Comparison of ENCODE assay signal across 7 mouse cellular contexts in the genomic region with DNA sequence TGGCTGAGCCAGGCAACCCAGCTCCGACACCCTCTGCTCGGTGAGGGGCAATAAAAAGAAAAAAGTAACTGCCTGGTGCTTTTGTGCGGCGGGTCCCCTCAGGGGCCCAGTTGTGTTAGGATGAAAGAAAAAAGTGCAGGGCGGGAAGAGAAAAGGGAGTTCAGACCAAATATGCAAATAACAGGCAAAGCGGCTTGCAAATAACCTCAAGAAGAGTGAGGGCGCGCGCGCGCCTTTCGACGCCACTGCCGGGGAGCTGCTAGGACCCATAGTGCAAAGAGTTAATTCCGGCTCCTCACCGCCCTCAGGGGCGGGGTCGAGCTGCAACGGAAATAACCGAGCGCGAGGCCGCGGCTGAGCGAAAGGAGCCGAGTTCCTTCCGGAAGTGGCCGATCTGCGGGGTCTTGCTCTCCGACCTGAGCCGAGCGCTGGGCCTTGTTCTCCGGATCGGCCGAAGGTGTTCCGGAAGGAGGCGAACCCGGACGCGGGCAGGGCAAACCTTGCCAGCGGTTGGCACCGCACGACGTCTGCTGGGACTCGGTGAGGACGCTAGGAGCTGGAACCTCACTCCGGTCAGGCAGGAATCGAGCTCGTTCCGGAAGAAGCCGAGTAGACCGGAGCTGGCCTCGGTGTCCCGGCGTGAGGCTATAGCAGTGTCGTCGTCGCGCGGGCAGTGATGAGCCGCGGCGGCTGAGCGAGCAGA. TPM values are rescaled to one million over a fixed set of nuclear protein-coding genes. Genes with fewer than 3 reads are reported as not detected.
DNase-seq lines count a peak whose midpoint lies in the region; ATAC-seq lines count a peak whose summit lies in the region.

Gene Mta2, plus strand, starts transcription at position 361 of the 703 bp plus-strand sequence.

- no peaks in the 10 kb centered on the region for H3K27me3 ChIP-seq in embryonic facial prominence, embryonic 12.5 days
- H3K27me3 ChIP-seq in limb, embryonic 11.5 days (ENCODE audit: control insufficient read depth, insufficient read depth, low read length), result no peaks in the 10 kb centered on the region
- no peaks in the 10 kb centered on the region for H3K27me3 ChIP-seq in midbrain, embryonic 14.5 days (ENCODE audit: control insufficient read depth, insufficient read depth, low read length)

- H3K4me3 ChIP-seq in embryonic facial prominence, embryonic 12.5 days, result peak within 1 kb of the TSS; percentile 72
- peak within 1 kb of the TSS; percentile 98 for H3K4me3 ChIP-seq in limb, embryonic 11.5 days (ENCODE audit: low read depth, low read length)
- H3K4me3 ChIP-seq in midbrain, embryonic 14.5 days (replicated peaks; ENCODE audit: low read depth, low read length), result peak within 1 kb of the TSS; percentile 95

- peaks cover 30% of the 10 kb centered on the region for H3K4me1 ChIP-seq in embryonic facial prominence, embryonic 12.5 days
- peaks cover 16% of the 10 kb centered on the region for H3K4me1 ChIP-seq in limb, embryonic 11.5 days (ENCODE audit: control insufficient read depth, insufficient read depth, low read length)
- H3K4me1 ChIP-seq in midbrain, embryonic 14.5 days (ENCODE audit: control insufficient read depth, insufficient read depth, low read length), result peaks cover 22% of the 10 kb centered on the region

- ATAC-seq in embryonic facial prominence, embryonic 12.5 days (ENCODE audit: insufficient number of reproducible peaks, insufficient read depth, low FRiP score, low TSS enrichment), result peak; percentile 90
- ATAC-seq in limb, embryonic 11.5 days (ENCODE audit: insufficient number of reproducible peaks, low FRiP score, low TSS enrichment, low read depth), result peak; percentile 87
- ATAC-seq in midbrain, embryonic 14.5 days (ENCODE audit: low FRiP score, low TSS enrichment), result peak; percentile 95

- WGBS in embryonic facial prominence, embryonic 12.5 days, result under 1% methylated on average over 64 of the region's 64 CpGs
- under 1% methylated on average over 64 of the region's 64 CpGs for WGBS in limb, embryonic 11.5 days
- under 1% methylated on average over 64 of the region's 64 CpGs for WGBS in midbrain, embryonic 14.5 days

- peak within 1 kb of the TSS; percentile 97 for H3K9ac ChIP-seq in embryonic facial prominence, embryonic 12.5 days
- H3K9ac ChIP-seq in limb, embryonic 11.5 days (ENCODE audit: low read length), result peak within 1 kb of the TSS; percentile 99
- peak within 1 kb of the TSS; percentile 98 for H3K9ac ChIP-seq in midbrain, embryonic 14.5 days (replicated peaks; ENCODE audit: low read length)

- peak; percentile 98 for DNase-seq in adrenal gland, postnatal 25 days
- peak; percentile 99 for DNase-seq in heart, adult 11 months
- DNase-seq in kidney, adult 18-20 months, result peak; percentile 95
- peak; percentile 98 for DNase-seq in limb, embryonic 11.5 days (ENCODE audit: low spot score)
- DNase-seq in midbrain, embryonic 14.5 days, result peak; percentile 99
- DNase-seq in spleen, adult 18-20 months, result peak; percentile 95 to 96

- peak within 1 kb of the TSS; percentile 72 for H3K4me2 ChIP-seq in embryonic facial prominence, embryonic 12.5 days (replicated peaks)
- peak within 1 kb of the TSS; percentile 44 for H3K4me2 ChIP-seq in limb, embryonic 11.5 days (ENCODE audit: low read depth, severe bottlenecking)
- peak within 1 kb of the TSS; percentile 64 for H3K4me2 ChIP-seq in midbrain, embryonic 14.5 days (ENCODE audit: low read length)

- H3K27ac ChIP-seq in embryonic facial prominence, embryonic 12.5 days, result peak within 1 kb of the TSS; percentile 98
- H3K27ac ChIP-seq in limb, embryonic 11.5 days (replicated peaks; ENCODE audit: low read depth, low read length), result peak within 1 kb of the TSS; percentile 99
- peak within 1 kb of the TSS; percentile 96 for H3K27ac ChIP-seq in midbrain, embryonic 14.5 days (replicated peaks; ENCODE audit: low read depth, low read length)

- no peaks in the 10 kb centered on the region for H3K9me3 ChIP-seq in embryonic facial prominence, embryonic 12.5 days
- no peaks in the 10 kb centered on the region for H3K9me3 ChIP-seq in limb, embryonic 11.5 days (ENCODE audit: control insufficient read depth, low read length)
- no peaks in the 10 kb centered on the region for H3K9me3 ChIP-seq in midbrain, embryonic 14.5 days (ENCODE audit: control insufficient read depth, low read length)

- H3K36me3 ChIP-seq in embryonic facial prominence, embryonic 12.5 days, result peaks cover 56% of the 10 kb centered on the region
- H3K36me3 ChIP-seq in limb, embryonic 11.5 days (ENCODE audit: control insufficient read depth, insufficient read depth, low read length), result peaks cover 19% of the 10 kb centered on the region
- H3K36me3 ChIP-seq in midbrain, embryonic 14.5 days (ENCODE audit: control insufficient read depth, insufficient read depth, low read length), result peaks cover 28% of the 10 kb centered on the region

RNA-seq across cellular contexts. Expression of gene Mta2, which starts in this region (rescaled TPM):
- total RNA-seq in adrenal gland, postnatal 25 days (2021), result 98.6 and 104 TPM in 2 replicates
- polyA plus RNA-seq in embryonic facial prominence, embryonic 12.5 days (2016; fragmentation: Nextera tagmentation; extraction: Ambion mirVana), result 202 and 211 TPM in 2 replicates
- polyA plus RNA-seq in limb, embryonic 11.5 days (2014; fragmentation: Nextera tagmentation; extraction: Ambion mirVana), result 58.5 and 62.0 TPM in 2 replicates
- 38.0 and 62.2 TPM in 2 replicates for polyA plus RNA-seq in midbrain, embryonic 14.5 days (2014; fragmentation: Nextera tagmentation; extraction: Ambion mirVana)

Comparison
In these comparisons a context has a peak if more than half of its experiments do, and no peak if none do; other contexts are left out.
1. Peak in every context shown above with its lines: DNase-seq, ATAC-seq, H3K4me3 ChIP-seq and H3K27ac ChIP-seq.